Mouse (Mus musculus): Measurements from ENCODE around the gene Myod1. TPM values are rescaled to one million over a fixed set of nuclear protein-coding genes. Genes with fewer than 3 reads are reported as not detected.

Myod1 gene
- total and polyA plus RNA-seq, 3 experiments, result not detected

DNA sequence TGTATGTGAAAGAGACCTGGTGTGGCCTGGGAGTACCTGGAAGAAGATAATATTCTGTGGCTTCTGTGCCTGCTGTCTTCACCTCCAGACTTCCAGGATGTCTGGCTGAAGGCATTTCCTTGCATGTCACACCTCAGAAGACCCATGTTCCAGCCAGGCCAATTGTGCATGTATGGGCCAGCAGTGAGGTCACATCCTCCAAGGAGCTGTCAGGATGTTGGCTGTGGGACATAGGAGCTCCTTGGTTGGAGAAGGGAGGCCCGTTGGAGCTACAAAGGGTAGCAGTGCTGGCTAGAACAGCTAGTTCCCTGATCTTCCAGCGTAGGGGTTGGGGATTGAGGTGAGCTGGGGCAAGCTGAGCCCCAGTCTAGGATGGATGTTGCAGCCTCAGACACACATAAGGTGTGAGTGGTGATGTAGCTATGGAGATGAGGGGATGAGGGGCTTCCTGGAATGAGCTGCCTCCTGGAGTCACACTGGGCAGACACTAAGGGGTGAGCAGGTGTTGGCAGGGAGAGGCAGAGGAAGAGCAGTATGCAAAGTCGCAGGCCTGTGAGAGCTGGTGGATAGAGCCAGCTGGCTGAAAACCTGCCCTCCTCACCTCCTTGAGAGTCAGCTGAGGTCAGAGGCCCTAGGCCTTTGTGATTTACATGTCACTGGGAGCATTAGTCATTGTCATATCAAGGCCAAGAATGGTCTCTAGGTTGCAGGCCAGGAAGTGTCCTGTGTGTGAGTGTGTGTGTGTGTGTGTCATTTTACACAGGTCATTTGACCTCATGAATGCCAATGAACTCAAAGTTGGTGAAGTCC is 25.3 kb downstream of the Myod1 start:
- DNase-seq, result no peak
- H3K36me3 ChIP-seq (ENCODE audit: control insufficient read depth, insufficient read depth, low read length), result no peaks in the 10 kb centered on the region
- H3K4me1 ChIP-seq (ENCODE audit: control insufficient read depth, insufficient read depth, low read length), result no peaks in the 10 kb centered on the region
- H3K27me3 ChIP-seq (ENCODE audit: control insufficient read depth, insufficient read depth, low read length), result peaks cover 10% of the 10 kb centered on the region
- intact Hi-C loops (cut with DNase I), result no loop called here
- H3K9ac ChIP-seq (ENCODE audit: low read depth, low read length), result no peak overlapping the region
- no peak overlapping the region for H3K27ac ChIP-seq
- no peaks in the 10 kb centered on the region for H3K79me2 ChIP-seq (replicated peaks; ENCODE audit: control insufficient read depth, insufficient read depth, low read length)
- no peak for TF ChIP-seq CTCF (IDR thresholded peaks at IDR 0.05)
- TF ChIP-seq POLR2A (IDR thresholded peaks at IDR 0.05; ENCODE audit: insufficient read depth, low read depth, low read length), result no peak
- TF ChIP-seq EP300 (IDR thresholded peaks at IDR 0.05; ENCODE audit: insufficient read depth, low read depth, low read length), result no peak
- WGBS, result 53% methylated on average over 3 of the region's 3 CpGs
- H3K4me3 ChIP-seq, result no peak overlapping the region

GRCm38 (mm10) chr7:46403616-46404485 is 27.6 kb downstream of the Myod1 start:
- Histone ChIP-seq H3K36me3 (ENCODE audit: control insufficient read depth, insufficient read depth, low read length) (no peaks in the 10 kb centered on the region), H3K79me2 (replicated peaks; ENCODE audit: control insufficient read depth, insufficient read depth, low read length) (no peaks in the 10 kb centered on the region), H3K4me1 (ENCODE audit: control insufficient read depth, insufficient read depth, low read length) (no peaks in the 10 kb centered on the region), H3K9ac (ENCODE audit: low read depth, low read length) (no peak overlapping the region), H3K27ac (no peak overlapping the region), H3K27me3 (ENCODE audit: control insufficient read depth, insufficient read depth, low read length) (no peaks in the 10 kb centered on the region), H3K4me3 (no peak overlapping the region)
- TF ChIP-seq POLR2A (IDR thresholded peaks at IDR 0.05; ENCODE audit: insufficient read depth, low read depth, low read length), result no peak
- no peak for TF ChIP-seq CTCF (IDR thresholded peaks at IDR 0.05)
- TF ChIP-seq EP300 (IDR thresholded peaks at IDR 0.05; ENCODE audit: insufficient read depth, low read depth, low read length), result no peak
- DNase-seq, result no peak
- 74% methylated on average over 15 of the region's 15 CpGs for WGBS
- intact Hi-C loops (cut with DNase I), result no loop called here

GRCm38 (mm10) chr7:46404756-46405155 is 28.5 kb downstream of the Myod1 start:
- 83% methylated on average over 7 of the region's 7 CpGs for WGBS
- TF ChIP-seq POLR2A (IDR thresholded peaks at IDR 0.05; ENCODE audit: insufficient read depth, low read depth, low read length), result no peak
- TF ChIP-seq EP300 (IDR thresholded peaks at IDR 0.05; ENCODE audit: insufficient read depth, low read depth, low read length), result no peak
- no peak for TF ChIP-seq CTCF (IDR thresholded peaks at IDR 0.05)

DNA sequence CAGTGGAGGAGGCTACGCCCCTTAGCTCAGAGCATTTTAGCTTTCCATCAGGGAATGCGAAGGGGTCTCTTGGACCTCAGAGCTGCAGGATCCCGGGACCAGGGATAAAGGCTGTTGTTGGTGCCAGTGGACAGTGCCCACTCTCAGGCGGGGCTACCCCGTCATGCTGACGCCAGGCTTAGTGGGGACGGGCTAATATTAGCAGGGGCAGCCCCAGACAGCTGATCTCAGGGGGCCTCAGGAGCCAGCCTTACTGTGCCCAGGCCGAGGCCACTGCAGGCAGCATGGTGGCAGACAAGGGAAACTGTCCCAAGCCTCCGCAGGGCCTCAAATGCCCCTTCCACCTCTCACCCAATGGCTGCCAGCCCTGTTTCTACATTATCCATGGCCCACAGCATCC is 32.3 kb downstream of the Myod1 start:
- intact Hi-C loops (cut with DNase I), result no loop called here
- Histone ChIP-seq H3K4me1 (ENCODE audit: control insufficient read depth, insufficient read depth, low read length) (no peaks in the 10 kb centered on the region), H3K4me3 (no peak overlapping the region), H3K36me3 (ENCODE audit: control insufficient read depth, insufficient read depth, low read length) (no peaks in the 10 kb centered on the region), H3K9ac (ENCODE audit: low read depth, low read length) (no peak overlapping the region), H3K27ac (no peak overlapping the region), H3K27me3 (ENCODE audit: control insufficient read depth, insufficient read depth, low read length) (no peaks in the 10 kb centered on the region), H3K79me2 (replicated peaks; ENCODE audit: control insufficient read depth, insufficient read depth, low read length) (no peaks in the 10 kb centered on the region)
- 79% methylated on average over 9 of the region's 9 CpGs for WGBS
- DNase-seq, result no peak
- no peak for TF ChIP-seq EP300 (IDR thresholded peaks at IDR 0.05; ENCODE audit: insufficient read depth, low read depth, low read length)
- no peak for TF ChIP-seq CTCF (IDR thresholded peaks at IDR 0.05)

More at GRCm38 (mm10) chr7:46404756-46405155, 28.5 kb downstream of the Myod1 start:
- Histone ChIP-seq H3K27ac (no peak overlapping the region), H3K4me3 (no peak overlapping the region), H3K36me3 (ENCODE audit: control insufficient read depth, insufficient read depth, low read length) (no peaks in the 10 kb centered on the region), H3K4me1 (ENCODE audit: control insufficient read depth, insufficient read depth, low read length) (no peaks in the 10 kb centered on the region), H3K9ac (ENCODE audit: low read depth, low read length) (no peak overlapping the region), H3K79me2 (replicated peaks; ENCODE audit: control insufficient read depth, insufficient read depth, low read length) (no peaks in the 10 kb centered on the region), H3K27me3 (ENCODE audit: control insufficient read depth, insufficient read depth, low read length) (no peaks in the 10 kb centered on the region)
- DNase-seq, result no peak
- intact Hi-C loops (cut with DNase I), result no loop called here

- Histone ChIP-seq H3K9ac (ENCODE audit: low read depth, low read length) (no peak overlapping the region), H3K27me3 (ENCODE audit: control insufficient read depth, insufficient read depth, low read length) (no peaks in the 10 kb centered on the region), H3K27ac (no peak overlapping the region), H3K4me1 (ENCODE audit: control insufficient read depth, insufficient read depth, low read length) (no peaks in the 10 kb centered on the region), H3K4me3 (no peak overlapping the region), H3K36me3 (ENCODE audit: control insufficient read depth, insufficient read depth, low read length) (no peaks in the 10 kb centered on the region), H3K79me2 (replicated peaks; ENCODE audit: control insufficient read depth, insufficient read depth, low read length) (no peaks in the 10 kb centered on the region)
- peak in 1 of 2 experiments; percentile 24 for DNase-seq
- TF ChIP-seq POLR2A (IDR thresholded peaks at IDR 0.05; ENCODE audit: insufficient read depth, low read depth, low read length), result no peak
- TF ChIP-seq EP300 (IDR thresholded peaks at IDR 0.05; ENCODE audit: insufficient read depth, low read depth, low read length), result no peak
- TF ChIP-seq CTCF (IDR thresholded peaks at IDR 0.05), result no peak
- intact Hi-C loops (cut with DNase I), result no loop called here
- WGBS, result 42% methylated on average over 12 of the region's 12 CpGs
Measured at GRCm38 (mm10) chr7:46409204-46409789, 33.0 kb downstream of the Myod1 start.
